Mouse (Mus musculus) layer of hippocampus, postnatal 10 days (tissue): ENCODE data around the gene Hoxa10. TPM values are rescaled to one million over a fixed set of nuclear protein-coding genes. Genes with fewer than 3 reads are reported as not detected.
A peak's percentile ranks its signal among the peaks of the same experiment; 100 is the strongest.

Source experiments
- DNase-seq, 2 experiments: peaks; one replicate each; pipeline ENCODE4 v3.0.0; 2021; ENCODE audit warnings: low spot score in 2 of 2
- total RNA-seq, 2 experiments: library from RNA; stranded (reverse); gene quantifications; 2 replicates each; pipeline ENCODE4 v1.2.3; 2021

Gene Hoxa10
- total RNA-seq, 2 experiments from 2014 or later: not detected

- no peak for DNase-seq
Measured at GRCm38 (mm10) chr6:52219234-52219942, 21.3 kb downstream of the Hoxa10 start.

GRCm38 (mm10) chr6:52218643-52219215 is 21.9 kb downstream of the Hoxa10 start:
- no peak for DNase-seq

GRCm38 (mm10) chr6:52217895-52218642 is 22.6 kb downstream of the Hoxa10 start:
- DNase-seq: no peak

- DNase-seq: no peak
Measured at GRCm38 (mm10) chr6:52217459-52217768, 23.2 kb downstream of the Hoxa10 start.

GRCm38 (mm10) chr6:52216691-52217458 is 23.8 kb downstream of the Hoxa10 start:
- no peak for DNase-seq

- DNase-seq: no peak
Measured at GRCm38 (mm10) chr6:52215771-52216535, 24.7 kb downstream of the Hoxa10 start.

- no peak for DNase-seq
Measured at GRCm38 (mm10) chr6:52215070-52215469, 25.6 kb downstream of the Hoxa10 start.

GRCm38 (mm10) chr6:52214271-52214670 is 26.4 kb downstream of the Hoxa10 start:
- no peak for DNase-seq

GRCm38 (mm10) chr6:52213119-52213986 is 27.3 kb downstream of the Hoxa10 start, which contains the start of the genes Hoxa3 and Gm28308:
TSS of gene Hoxa3 (minus strand) at chr6:52213336.
TSS of gene Gm28308 (minus strand) at chr6:52213339.
- DNase-seq: no peak

GRCm38 (mm10) chr6:52212556-52213118 is 28.0 kb downstream of the Hoxa10 start:
- DNase-seq: no peak

GRCm38 (mm10) chr6:52211961-52212360 is 28.7 kb downstream of the Hoxa10 start:
- DNase-seq: no peak

- DNase-seq: peak; percentile 61 to 77
Measured at GRCm38 (mm10) chr6:52211170-52211935, 29.3 kb downstream of the Hoxa10 start.

- no peak for DNase-seq
Measured at GRCm38 (mm10) chr6:52209685-52210046, 31.0 kb downstream of the Hoxa10 start.

GRCm38 (mm10) chr6:52208868-52209684 is 31.6 kb downstream of the Hoxa10 start:
- DNase-seq: no peak

- DNase-seq: no peak
Measured at GRCm38 (mm10) chr6:52208072-52208867, 32.4 kb downstream of the Hoxa10 start, which contains the start of gene Hoxa6. TSS of gene Hoxa6 (minus strand) at chr6:52208722.

GRCm38 (mm10) chr6:52207684-52207976 is 33.0 kb downstream of the Hoxa10 start:
- DNase-seq: no peak
